In the genomic region with DNA sequence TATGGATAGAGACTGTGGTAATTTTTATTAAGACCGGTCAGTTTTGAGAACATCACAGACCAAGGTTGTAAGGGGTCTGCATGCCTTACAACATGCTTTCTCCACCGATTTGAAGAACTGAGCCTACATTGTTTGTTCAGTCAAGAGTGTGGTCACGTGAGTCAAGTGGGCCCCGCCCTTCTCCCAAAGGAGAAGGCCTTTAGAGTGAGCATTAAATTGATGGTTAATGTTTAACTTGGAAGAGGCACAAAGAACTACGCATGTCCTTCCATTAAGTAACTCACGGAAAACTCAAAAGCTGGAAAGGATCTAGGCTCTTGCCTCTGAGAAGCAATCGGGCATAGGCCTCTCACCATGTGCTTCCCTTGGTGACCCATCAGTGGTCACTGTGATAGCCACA, we compare ENCODE assay signal across 14 mouse cellular contexts. TPM values are rescaled to one million over a fixed set of nuclear protein-coding genes. Genes with fewer than 3 reads are reported as not detected.
A peak's percentile ranks its signal among the peaks of the same experiment; 100 is the strongest.
DNase-seq lines count a peak whose midpoint lies in the region; ATAC-seq lines count a peak whose summit lies in the region.
"Had no signal": no experiment of that assay in that cellular context is flagged by ENCODE, and none has a peak within 500 bp of the region (broad histone marks: within the 10 kb centered on the region; RNA-seq: fewer than 3 reads in every experiment).

No protein-coding gene starts in this region.

- H3K9me3 ChIP-seq in kidney, embryonic 14.5 days (ENCODE audit: control insufficient read depth, low read length): no peaks in the 10 kb centered on the region
- H3K9me3 ChIP-seq in intestine, embryonic 16.5 days (ENCODE audit: control insufficient read depth, low read length): no peaks in the 10 kb centered on the region
- H3K9me3 ChIP-seq in lung, embryonic 15.5 days: no peaks in the 10 kb centered on the region
- H3K9me3 ChIP-seq in stomach, embryonic 16.5 days (replicated peaks; ENCODE audit: control insufficient read depth, low read length): no peaks in the 10 kb centered on the region
- H3K9me3 ChIP-seq: embryonic facial prominence, embryonic 12.5 days had no signal

- H3K4me1 ChIP-seq in kidney, embryonic 14.5 days (ENCODE audit: control insufficient read depth, insufficient read depth, low read length): no peaks in the 10 kb centered on the region
- peaks cover 10% of the 10 kb centered on the region for H3K4me1 ChIP-seq in intestine, embryonic 16.5 days (ENCODE audit: control insufficient read depth, insufficient read depth, low read length)
- H3K4me1 ChIP-seq in lung, embryonic 15.5 days: peaks cover 17% of the 10 kb centered on the region
- H3K4me1 ChIP-seq in stomach, embryonic 16.5 days (ENCODE audit: control insufficient read depth, insufficient read depth, low read length): peaks cover 8% of the 10 kb centered on the region; the same call in 1 of the 2 replicates
- H3K4me1 ChIP-seq: embryonic facial prominence, embryonic 12.5 days had no signal

- ATAC-seq in kidney, embryonic 14.5 days (ENCODE audit: low FRiP score, low TSS enrichment): no peak
- peak; percentile 82 for ATAC-seq in intestine, embryonic 16.5 days
- peak; percentile 29; the same call in 1 of the 2 replicates for ATAC-seq in lung, embryonic 15.5 days (ENCODE audit: borderline replicate concordance, extremely low read depth, low FRiP score, low TSS enrichment)
- ATAC-seq in stomach, embryonic 16.5 days (ENCODE audit: insufficient read depth, low FRiP score): peak; percentile 62
- no peak for ATAC-seq in megakaryocyte, adult 5-6 weeks (ENCODE audit: poor library complexity, severe bottlenecking)
- ATAC-seq: hindbrain, embryonic 16.5 days; midbrain, embryonic 16.5 days had no signal

- H3K36me3 ChIP-seq in kidney, embryonic 14.5 days (ENCODE audit: control insufficient read depth, insufficient read depth, low read length): no peaks in the 10 kb centered on the region
- H3K36me3 ChIP-seq in intestine, embryonic 16.5 days (ENCODE audit: control insufficient read depth, insufficient read depth, low read length): no peaks in the 10 kb centered on the region
- no peaks in the 10 kb centered on the region for H3K36me3 ChIP-seq in lung, embryonic 15.5 days
- H3K36me3 ChIP-seq in stomach, embryonic 16.5 days (ENCODE audit: control insufficient read depth, insufficient read depth, low read length): no peaks in the 10 kb centered on the region
- H3K36me3 ChIP-seq: embryonic facial prominence, embryonic 12.5 days had no signal

- no peak overlapping the region for H3K4me3 ChIP-seq in kidney, embryonic 14.5 days (ENCODE audit: low read length)
- no peak overlapping the region for H3K4me3 ChIP-seq in intestine, embryonic 16.5 days (ENCODE audit: low read length)
- H3K4me3 ChIP-seq in lung, embryonic 15.5 days: no peak overlapping the region
- no peak overlapping the region for H3K4me3 ChIP-seq in stomach, embryonic 16.5 days (replicated peaks; ENCODE audit: low read length)
- H3K4me3 ChIP-seq: embryonic facial prominence, embryonic 12.5 days had no signal

- 76% methylated on average over 7 of the region's 7 CpGs for WGBS in kidney, embryonic 14.5 days
- 70% methylated on average over 7 of the region's 7 CpGs for WGBS in intestine, embryonic 16.5 days
- WGBS in lung, embryonic 15.5 days: 60% methylated on average over 7 of the region's 7 CpGs
- 65% methylated on average over 7 of the region's 7 CpGs for WGBS in stomach, embryonic 16.5 days

- H3K9ac ChIP-seq in kidney, embryonic 14.5 days (ENCODE audit: low read depth, low read length): no peak overlapping the region
- no peak overlapping the region for H3K9ac ChIP-seq in intestine, embryonic 16.5 days (ENCODE audit: low read depth, low read length)
- H3K9ac ChIP-seq in lung, embryonic 15.5 days: no peak overlapping the region
- H3K9ac ChIP-seq in stomach, embryonic 16.5 days (ENCODE audit: low read length): no peak overlapping the region
- H3K9ac ChIP-seq: embryonic facial prominence, embryonic 12.5 days had no signal

- peak; percentile 49 to 62 for DNase-seq in kidney, adult 8-10 months
- no peak for DNase-seq in cerebellum, adult 18-20 months
- DNase-seq in left cerebral cortex, postnatal 14 days (ENCODE audit: low spot score in 2 of 2): no peak
- DNase-seq: adrenal gland, postnatal 14 days; cerebellum, postnatal 14 days; heart, adult 18-20 months had no signal

- H3K27ac ChIP-seq in kidney, embryonic 14.5 days (ENCODE audit: low read depth, low read length): no peak overlapping the region
- H3K27ac ChIP-seq in intestine, embryonic 16.5 days (ENCODE audit: low read length): no peak overlapping the region
- peak overlapping the region; percentile 12; the same call in 1 of the 2 replicates for H3K27ac ChIP-seq in lung, embryonic 15.5 days
- no peak overlapping the region for H3K27ac ChIP-seq in stomach, embryonic 16.5 days (ENCODE audit: low read length)
- H3K27ac ChIP-seq: embryonic facial prominence, embryonic 12.5 days had no signal

- H3K4me2 ChIP-seq in kidney, embryonic 14.5 days (replicated peaks; ENCODE audit: low read depth, low read length): no peak overlapping the region
- H3K4me2 ChIP-seq in intestine, embryonic 16.5 days (ENCODE audit: low read depth, low read length): no peak overlapping the region
- no peak overlapping the region for H3K4me2 ChIP-seq in lung, embryonic 15.5 days
- H3K4me2 ChIP-seq in stomach, embryonic 16.5 days (ENCODE audit: low read depth, low read length): no peak overlapping the region
- H3K4me2 ChIP-seq: embryonic facial prominence, embryonic 12.5 days had no signal

- intact Hi-C loops in left cerebral cortex, postnatal 14 days (cut with DNase I): no loop called here

- no peaks in the 10 kb centered on the region for H3K27me3 ChIP-seq in kidney, embryonic 14.5 days (ENCODE audit: control insufficient read depth, insufficient read depth, low read length)
- no peaks in the 10 kb centered on the region for H3K27me3 ChIP-seq in intestine, embryonic 16.5 days (replicated peaks; ENCODE audit: control insufficient read depth, insufficient read depth, low read length)
- no peaks in the 10 kb centered on the region for H3K27me3 ChIP-seq in lung, embryonic 15.5 days
- H3K27me3 ChIP-seq in stomach, embryonic 16.5 days (ENCODE audit: control insufficient read depth, insufficient read depth, low read length): no peaks in the 10 kb centered on the region
- H3K27me3 ChIP-seq: embryonic facial prominence, embryonic 12.5 days had no signal

RNA-seq across cellular contexts. Expression of a gene that starts 5.8 kb away (rescaled TPM):
- 7.1 and 9.8 TPM in 2 replicates for polyA plus RNA-seq in kidney, embryonic 14.5 days (2014; fragmentation: Nextera tagmentation; extraction: Ambion mirVana)
- polyA plus RNA-seq in intestine, embryonic 16.5 days (2015; fragmentation: Nextera tagmentation; extraction: Ambion mirVana): 24.5 and 25.4 TPM in 2 replicates
- polyA plus RNA-seq in lung, embryonic 15.5 days (2015; fragmentation: Nextera tagmentation; extraction: Ambion mirVana): 10.8 and 11.6 TPM in 2 replicates
- 14.2 and 14.6 TPM in 2 replicates for polyA plus RNA-seq in stomach, embryonic 16.5 days (2015; fragmentation: Nextera tagmentation; extraction: Ambion mirVana)
- 7.2 and 9.7 TPM in 2 replicates for total RNA-seq in megakaryocyte, adult 5-6 weeks (2015)
- total RNA-seq in megakaryocyte, adult 5-6 weeks (2017): 15.3 and 17.7 TPM in 2 replicates
- total RNA-seq in left cerebral cortex, postnatal 14 days (2021): under 1 TPM; 0.42 to 0.79 TPM

RNA-seq across cellular contexts. Expression of a gene that starts 33.3 kb away (rescaled TPM):
- 20.5 and 23.3 TPM in 2 replicates for polyA plus RNA-seq in kidney, embryonic 14.5 days (2014; fragmentation: Nextera tagmentation; extraction: Ambion mirVana)
- polyA plus RNA-seq in intestine, embryonic 16.5 days (2015; fragmentation: Nextera tagmentation; extraction: Ambion mirVana): 13.1 and 13.4 TPM in 2 replicates
- 22.4 and 26.6 TPM in 2 replicates for polyA plus RNA-seq in lung, embryonic 15.5 days (2015; fragmentation: Nextera tagmentation; extraction: Ambion mirVana)
- polyA plus RNA-seq in stomach, embryonic 16.5 days (2015; fragmentation: Nextera tagmentation; extraction: Ambion mirVana): 32.0 and 34.1 TPM in 2 replicates
- total RNA-seq in megakaryocyte, adult 5-6 weeks (2015): 0.36 TPM in 1 of 2 replicates, not detected in the other
- total RNA-seq in megakaryocyte, adult 5-6 weeks (2017): not detected in 2 replicates
- total RNA-seq in left cerebral cortex, postnatal 14 days (2021): 10 to 100 TPM; 21.6 to 22.5 TPM

Comparison
In these comparisons a context has a peak if more than half of its experiments do, and no peak if none do; other contexts are left out.
1. DNase-seq: peak in kidney, adult 8-10 months (2 of 2); none in cerebellum, adult 18-20 months (0 of 2) and left cerebral cortex, postnatal 14 days (0 of 2).
2. ATAC-seq: peak in intestine, embryonic 16.5 days (single experiment), lung, embryonic 15.5 days (single experiment) and stomach, embryonic 16.5 days (single experiment); none in kidney, embryonic 14.5 days (single experiment) and megakaryocyte, adult 5-6 weeks (single experiment).